In the genomic region with DNA sequence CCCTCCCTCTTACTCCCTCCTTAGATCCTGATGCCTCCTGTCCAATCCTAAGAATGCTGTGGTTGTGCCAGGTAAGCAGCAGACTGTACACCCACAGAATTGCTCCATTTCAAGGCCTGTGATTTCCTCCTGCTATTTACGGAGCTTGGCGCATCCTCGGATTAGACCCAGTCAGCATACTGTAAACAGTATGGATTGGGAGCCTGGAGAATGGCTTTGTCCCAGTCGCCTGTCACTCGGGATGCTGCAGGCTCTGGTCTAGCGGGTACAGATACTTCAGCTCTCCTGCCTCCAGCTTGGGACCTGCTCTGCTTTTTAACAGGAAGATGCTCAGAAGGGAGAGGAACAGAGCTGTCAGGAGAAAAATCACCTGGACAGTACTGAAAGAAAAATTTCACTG, we compare ENCODE assay signal across 23 mouse cellular contexts.
DNase-seq lines count a peak whose midpoint lies in the region; ATAC-seq lines count a peak whose summit lies in the region.
"Had no signal": no experiment of that assay in that cellular context is flagged by ENCODE, and none has a peak within 500 bp of the region (broad histone marks: within the 10 kb centered on the region; RNA-seq: fewer than 3 reads in every experiment).

No protein-coding gene starts in this region.

- no peak for DNase-seq in cerebellum, postnatal 4 days (ENCODE audit: low spot score in 2 of 2)
- DNase-seq in limb, embryonic 10.5 days (ENCODE audit: low spot score), result no peak
- DNase-seq in kidney, adult 8-10 months, result no peak
- DNase-seq: adrenal gland, postnatal 25 days; cerebellum, adult 2 months; cerebellum, postnatal 36 days; heart, postnatal 10 days; kidney, adult 2 months; kidney, postnatal 25 days; lung, adult 2 months; right cerebral cortex, adult 18-20 months; thymus, postnatal 14 days had no signal

- no peaks in the 10 kb centered on the region for H3K4me1 ChIP-seq in limb, embryonic 12.5 days (replicated peaks)
- H3K4me1 ChIP-seq in limb, embryonic 10.5 days, result 0 out of 2 replicates have a peak, but pooled peaks cover 3% of the 10 kb centered on the region
- peaks cover 6% of the 10 kb centered on the region; the same call in 1 of the 2 replicates for H3K4me1 ChIP-seq in hindbrain, embryonic 16.5 days (ENCODE audit: control insufficient read depth, insufficient read depth, low read depth, low read length)
- H3K4me1 ChIP-seq in neural tube, embryonic 15.5 days, result peaks cover 11% of the 10 kb centered on the region
- H3K4me1 ChIP-seq: liver, embryonic 12.5 days had no signal

- WGBS in limb, embryonic 12.5 days, result 75% methylated on average over 6 of the region's 6 CpGs
- 79% methylated on average over 6 of the region's 6 CpGs for WGBS in limb, embryonic 10.5 days
- WGBS in hindbrain, embryonic 16.5 days, result 66% methylated on average over 6 of the region's 6 CpGs
- 75% methylated on average over 6 of the region's 6 CpGs for WGBS in neural tube, embryonic 15.5 days

- peak overlapping the region; percentile 41; the same call in 1 of the 2 replicates for H3K27ac ChIP-seq in limb, embryonic 12.5 days
- H3K27ac ChIP-seq in limb, embryonic 10.5 days, result no peak overlapping the region
- H3K27ac ChIP-seq in hindbrain, embryonic 16.5 days (ENCODE audit: low read depth, low read length), result peak overlapping the region; percentile 32
- peak overlapping the region; percentile 52 for H3K27ac ChIP-seq in neural tube, embryonic 15.5 days (replicated peaks)
- H3K27ac ChIP-seq: left cerebral cortex, adult 2 months; liver, embryonic 12.5 days; stomach, postnatal 0 days had no signal

- H3K27me3 ChIP-seq in limb, embryonic 12.5 days, result no peaks in the 10 kb centered on the region
- no peaks in the 10 kb centered on the region for H3K27me3 ChIP-seq in limb, embryonic 10.5 days (ENCODE audit: low read depth, poor library complexity, severe bottlenecking)
- no peaks in the 10 kb centered on the region for H3K27me3 ChIP-seq in hindbrain, embryonic 16.5 days (replicated peaks; ENCODE audit: control insufficient read depth, insufficient read depth, low read length)
- H3K27me3 ChIP-seq in neural tube, embryonic 15.5 days (replicated peaks), result no peaks in the 10 kb centered on the region
- H3K27me3 ChIP-seq: liver, embryonic 12.5 days had no signal

- H3K9me3 ChIP-seq in limb, embryonic 12.5 days, result no peaks in the 10 kb centered on the region
- no peaks in the 10 kb centered on the region for H3K9me3 ChIP-seq in limb, embryonic 10.5 days (replicated peaks)
- no peaks in the 10 kb centered on the region for H3K9me3 ChIP-seq in hindbrain, embryonic 16.5 days (ENCODE audit: control insufficient read depth, low read length)
- no peaks in the 10 kb centered on the region for H3K9me3 ChIP-seq in neural tube, embryonic 15.5 days (replicated peaks)
- H3K9me3 ChIP-seq: G1E; liver, embryonic 12.5 days had no signal

- peaks cover 98% of the 10 kb centered on the region for H3K36me3 ChIP-seq in limb, embryonic 12.5 days
- H3K36me3 ChIP-seq in limb, embryonic 10.5 days, result peaks cover 99% of the 10 kb centered on the region
- H3K36me3 ChIP-seq in hindbrain, embryonic 16.5 days (ENCODE audit: control insufficient read depth, insufficient read depth, low read length), result no peaks in the 10 kb centered on the region
- H3K36me3 ChIP-seq in neural tube, embryonic 15.5 days, result no peaks in the 10 kb centered on the region
- H3K36me3 ChIP-seq: G1E; liver, embryonic 12.5 days had no signal

- H3K4me3 ChIP-seq in limb, embryonic 12.5 days (replicated peaks), result no peak overlapping the region
- H3K4me3 ChIP-seq in limb, embryonic 10.5 days, result no peak overlapping the region
- H3K4me3 ChIP-seq in hindbrain, embryonic 16.5 days (ENCODE audit: low read length), result no peak overlapping the region
- no peak overlapping the region for H3K4me3 ChIP-seq in neural tube, embryonic 15.5 days (replicated peaks)
- H3K4me3 ChIP-seq: left cerebral cortex, adult 2 months; liver, embryonic 12.5 days; myocyte had no signal

- no peak overlapping the region for H3K4me2 ChIP-seq in limb, embryonic 12.5 days
- H3K4me2 ChIP-seq in hindbrain, embryonic 16.5 days (ENCODE audit: low read length), result no peak overlapping the region
- no peak overlapping the region for H3K4me2 ChIP-seq in neural tube, embryonic 15.5 days
- H3K4me2 ChIP-seq: heart, embryonic 11.5 days; liver, embryonic 12.5 days had no signal

- H3K9ac ChIP-seq in limb, embryonic 12.5 days (replicated peaks), result no peak overlapping the region
- H3K9ac ChIP-seq in hindbrain, embryonic 16.5 days (ENCODE audit: low read depth, low read length), result peak overlapping the region; percentile 7; the same call in 1 of the 2 replicates
- H3K9ac ChIP-seq in neural tube, embryonic 15.5 days (replicated peaks), result no peak overlapping the region
- H3K9ac ChIP-seq: liver, embryonic 12.5 days had no signal

- ATAC-seq in cerebellum, adult (ENCODE audit: insufficient number of reproducible peaks, low FRiP score, low TSS enrichment), result peak; percentile 62; the same call in 1 of the 2 replicates
- no peak for ATAC-seq in limb, embryonic 12.5 days (ENCODE audit: insufficient number of reproducible peaks, insufficient read depth, low FRiP score, low TSS enrichment, low read depth)
- ATAC-seq in hindbrain, embryonic 16.5 days, result no peak
- peak; percentile 50; the same call in 1 of the 2 replicates for ATAC-seq in neural tube, embryonic 15.5 days (ENCODE audit: low FRiP score)
- no peak for ATAC-seq in CD4-positive, CD25-positive, alpha-beta regulatory T cell, adult 4 months
- ATAC-seq: liver, embryonic 12.5 days had no signal

Comparison
In these comparisons a context has a peak if more than half of its experiments do, and no peak if none do; other contexts are left out.
1. ATAC-seq: peak in cerebellum, adult (single experiment) and neural tube, embryonic 15.5 days (single experiment); none in limb, embryonic 12.5 days (single experiment), hindbrain, embryonic 16.5 days (single experiment) and CD4-positive, CD25-positive, alpha-beta regulatory T cell, adult 4 months (single experiment).